Mouse (Mus musculus): Measurements from ENCODE around the gene Krtap10-10.
"Not testable (repeated sequence)": the region's sequence is repeated elsewhere in the genome, so short reads cannot be mapped to it uniquely, and the experiment has no call there.

GRCm38 (mm10) chr10:77798164-77798920 lies 37.4 kb upstream of the Krtap10-10 start:
- TF ChIP-seq CTCF (IDR thresholded peaks at IDR 0.05; ENCODE audit: low read depth, low read length); POLR2A (IDR thresholded peaks at IDR 0.05; ENCODE audit: borderline replicate concordance, low read depth, low read length): not testable (repeated sequence)

All from bone marrow macrophage, adult 2 months (primary cell).